Mouse (Mus musculus) retina, embryonic 14.5 days (tissue): Measurements from ENCODE around the gene Prss57.
A peak's percentile ranks its signal among the peaks of the same experiment; 100 is the strongest.
"Not testable (repeated sequence)": the region's sequence is repeated elsewhere in the genome, so short reads cannot be mapped to it uniquely, and the experiment has no call there.

ENCODE experiments used
- DNase-seq: peaks from one replicate; pipeline ENCODE4 v3.0.0-alpha.2; 2015; ENCODE audit warnings: low spot score

Gene Prss57

DNA sequence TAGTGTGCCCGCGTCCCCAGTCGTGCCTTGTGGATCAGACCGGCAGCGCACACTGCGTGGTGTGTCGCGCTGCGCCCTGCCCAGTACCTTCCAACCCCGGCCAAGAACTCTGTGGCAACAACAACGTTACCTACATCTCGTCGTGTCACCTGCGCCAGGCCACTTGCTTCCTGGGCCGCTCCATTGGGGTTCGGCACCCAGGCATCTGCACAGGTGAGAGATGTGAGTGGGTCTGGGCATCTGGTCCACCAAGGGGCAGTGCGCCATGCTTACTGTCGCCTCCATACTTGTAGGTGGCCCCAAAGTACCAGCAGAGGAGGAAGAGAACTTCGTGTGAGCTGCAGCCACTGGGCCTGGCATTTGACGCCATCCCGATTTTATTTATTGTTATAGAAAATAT, 9.6 kb downstream of the Prss57 start:
- DNase-seq: no peak

DNA sequence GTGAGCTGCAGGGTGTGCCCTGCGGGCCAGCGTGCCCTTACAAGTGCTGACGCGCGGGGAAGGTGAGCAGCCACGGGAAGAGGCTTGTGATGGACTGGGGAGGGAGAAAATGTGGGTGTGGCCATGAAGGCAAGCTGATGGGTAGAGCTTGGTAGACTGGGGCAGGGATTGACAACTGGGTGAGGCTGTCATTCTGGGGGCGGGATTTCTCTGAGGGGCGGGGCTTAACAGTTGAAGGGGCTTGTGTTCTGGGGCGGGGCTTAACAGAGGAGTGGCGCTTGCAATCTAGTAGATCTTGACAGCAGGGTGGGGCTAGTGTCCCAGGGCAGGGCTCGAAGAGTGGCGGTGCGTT, 10.1 kb downstream of the Prss57 start:
- peak; percentile 80 for DNase-seq

DNA sequence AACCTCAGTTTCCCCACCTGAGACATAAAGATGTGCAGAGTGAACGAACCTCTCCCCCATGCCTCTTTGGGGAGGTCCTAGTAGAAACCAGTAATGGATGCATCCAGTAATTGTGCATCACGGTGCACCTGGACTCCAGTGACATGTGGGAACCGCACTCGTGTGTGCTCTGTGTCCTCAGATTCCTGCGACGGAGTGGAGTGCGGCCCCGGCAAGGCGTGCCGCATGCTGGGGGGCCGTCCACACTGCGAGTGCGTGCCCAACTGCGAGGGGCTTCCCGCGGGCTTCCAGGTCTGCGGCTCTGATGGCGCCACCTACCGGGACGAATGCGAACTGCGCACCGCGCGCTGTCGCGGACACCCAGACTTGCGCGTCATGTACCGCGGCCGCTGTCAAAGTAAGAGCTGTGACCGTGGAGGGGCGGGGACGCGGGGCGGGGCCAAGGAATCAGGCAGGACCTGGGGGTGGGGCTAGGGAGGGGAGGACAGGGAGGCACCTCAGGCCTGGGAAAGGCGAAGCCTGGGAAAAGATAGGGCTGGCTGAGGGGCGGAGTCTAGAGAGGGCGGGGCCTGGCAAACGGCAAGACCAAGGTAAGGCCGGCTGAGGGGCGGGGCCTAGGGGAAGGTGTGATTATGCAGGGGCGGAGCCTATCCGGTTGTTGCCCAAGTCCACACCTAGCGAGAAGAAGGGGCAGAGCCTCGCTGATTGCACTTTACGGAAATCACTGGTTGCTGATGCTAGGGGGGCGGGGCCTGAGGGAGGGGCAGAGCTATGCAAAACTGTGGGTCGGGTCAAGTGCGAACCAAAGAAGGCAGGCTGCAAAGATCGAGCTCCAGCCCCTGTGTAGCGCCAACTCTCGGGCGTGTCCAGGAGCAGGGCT, 10.7 kb downstream of the Prss57 start:
- DNase-seq: peak; percentile 97

- no peak for DNase-seq
These were observed 11.6 kb downstream of the Prss57 start for GRCm38 (mm10) chr10:79779193-79779592.

GRCm38 (mm10) chr10:79778006-79778405, 12.8 kb downstream of the Prss57 start:
- DNase-seq: no peak

DNA sequence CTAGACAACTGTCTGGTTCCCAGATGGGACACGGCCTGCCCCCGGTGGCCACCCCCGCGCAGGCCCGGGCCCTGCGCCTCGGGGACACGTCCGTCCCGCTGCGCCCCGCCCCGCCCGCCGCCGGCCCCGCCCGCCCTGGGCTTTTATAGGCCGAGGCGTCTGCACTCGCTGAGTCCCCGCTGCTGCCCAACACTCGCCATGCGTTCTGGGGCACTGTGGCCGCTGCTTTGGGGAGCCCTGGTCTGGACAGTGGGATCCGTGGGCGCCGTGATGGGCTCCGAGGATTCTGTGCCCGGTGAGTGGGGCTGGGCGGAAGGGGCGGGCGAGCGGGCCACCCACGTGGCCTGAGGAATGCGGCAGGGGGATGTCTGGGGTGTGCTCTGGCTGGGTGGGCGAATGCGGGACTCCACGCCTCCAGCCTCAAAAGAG, 13.6 kb downstream of the Prss57 start, which contains the start of gene Fstl3:
Gene Fstl3 (plus strand): TSS at position 170 of the 429 bp plus-strand sequence.
- no peak for DNase-seq

- no peak for DNase-seq
These were observed 16.1 kb downstream of the Prss57 start for GRCm38 (mm10) chr10:79774486-79775279.

GRCm38 (mm10) chr10:79773208-79773607, 17.6 kb downstream of the Prss57 start:
- DNase-seq: no peak

DNA sequence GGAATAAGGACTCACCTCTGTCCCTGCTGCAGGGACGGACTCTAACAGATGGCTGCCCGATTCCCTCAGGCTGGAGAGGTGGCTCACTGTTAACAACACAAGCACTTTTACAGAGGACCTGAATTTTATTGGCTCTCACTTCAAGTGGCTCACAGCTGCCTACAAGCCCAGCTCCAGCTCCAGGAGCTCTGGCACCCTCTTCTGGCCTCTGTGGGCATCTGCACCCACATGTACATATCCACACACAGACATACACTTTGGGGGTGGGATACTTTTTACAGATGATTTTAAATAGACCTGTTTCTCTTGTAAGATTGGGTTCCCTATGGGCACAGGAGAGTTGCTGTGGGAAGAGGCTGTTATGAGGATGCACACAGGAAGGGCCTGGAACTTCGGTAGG, 18.4 kb downstream of the Prss57 start:
- DNase-seq: no peak

GRCm38 (mm10) chr10:79769329-79769728, 21.4 kb downstream of the Prss57 start:
- DNase-seq: no peak

GRCm38 (mm10) chr10:79768400-79768799, 22.4 kb downstream of the Prss57 start:
- peak; percentile 90 for DNase-seq

DNA sequence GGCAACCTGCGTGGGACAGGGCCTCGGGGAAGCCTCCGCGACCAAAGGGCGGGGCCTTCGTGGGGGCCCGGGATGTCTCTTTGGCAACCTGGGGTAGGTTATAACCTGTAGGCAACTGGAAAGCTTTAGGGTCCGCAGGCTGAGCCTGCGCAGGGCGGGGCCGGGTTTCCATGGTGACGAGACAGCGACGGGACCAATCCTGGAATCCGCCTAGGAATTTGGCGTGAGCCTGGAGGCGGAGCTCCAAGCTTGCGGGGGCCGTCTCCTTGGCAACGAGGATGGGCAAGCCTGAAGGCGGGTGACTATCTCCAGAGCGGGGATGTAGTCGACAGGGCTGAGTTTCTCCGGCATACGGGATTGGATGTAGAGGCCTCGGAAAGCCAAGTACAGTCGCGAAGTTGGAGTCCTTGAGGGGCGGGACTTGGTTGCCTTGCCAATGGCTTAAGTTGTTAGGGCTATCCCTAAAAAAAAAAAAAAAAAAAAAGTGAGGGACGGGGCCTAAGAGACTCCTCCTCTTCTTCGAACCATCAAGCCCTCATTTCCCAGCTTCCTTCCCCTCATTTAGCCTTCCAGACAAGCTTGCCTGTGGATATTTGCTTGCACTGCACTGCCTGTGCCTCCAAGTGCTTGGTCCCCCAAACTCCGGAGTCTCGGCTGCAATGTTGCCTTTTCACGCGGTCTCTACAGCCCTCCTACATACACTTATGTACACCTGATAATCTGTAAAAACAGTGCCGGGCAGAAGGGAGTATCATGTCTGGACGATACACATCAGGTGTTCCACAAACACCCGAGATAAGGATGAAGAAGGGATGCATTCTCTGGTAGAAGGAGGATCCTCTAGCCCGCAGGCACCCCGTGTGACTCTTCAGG, 23.2 kb downstream of the Prss57 start:
- DNase-seq: peak; percentile 94

GRCm38 (mm10) chr10:79766508-79767325, 24.0 kb downstream of the Prss57 start, which contains the start of gene Rnf126:
Gene Rnf126, minus strand, starts transcription at chr10:79766952.
- peak; percentile 100 for DNase-seq

DNA sequence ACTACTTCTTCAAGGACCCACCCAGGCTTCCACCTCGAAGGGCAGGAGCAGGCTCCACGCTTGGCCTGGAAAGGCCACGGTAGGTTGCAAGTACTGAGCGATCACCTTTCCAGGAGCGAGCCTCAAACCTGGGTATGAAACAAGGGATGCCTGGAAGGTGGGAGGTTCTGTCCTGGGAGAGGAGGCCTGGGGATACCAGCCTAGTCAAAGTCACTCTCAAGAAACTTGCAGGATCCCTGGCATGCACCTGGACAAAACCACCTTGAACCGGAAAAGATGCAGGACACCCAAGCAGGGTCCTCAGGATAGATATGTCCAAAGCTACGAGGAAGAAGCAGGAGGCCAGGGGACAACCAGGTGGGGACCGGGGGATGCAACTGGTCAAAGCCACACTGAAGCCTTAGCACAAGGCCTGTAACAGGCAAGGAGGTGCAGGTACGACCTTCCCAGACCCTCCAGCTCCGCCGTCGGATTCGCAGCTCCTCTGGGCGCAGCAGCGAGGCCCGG, 24.7 kb downstream of the Prss57 start:
- no peak for DNase-seq

GRCm38 (mm10) chr10:79765228-79765745, 25.5 kb downstream of the Prss57 start:
- DNase-seq: no peak

DNA sequence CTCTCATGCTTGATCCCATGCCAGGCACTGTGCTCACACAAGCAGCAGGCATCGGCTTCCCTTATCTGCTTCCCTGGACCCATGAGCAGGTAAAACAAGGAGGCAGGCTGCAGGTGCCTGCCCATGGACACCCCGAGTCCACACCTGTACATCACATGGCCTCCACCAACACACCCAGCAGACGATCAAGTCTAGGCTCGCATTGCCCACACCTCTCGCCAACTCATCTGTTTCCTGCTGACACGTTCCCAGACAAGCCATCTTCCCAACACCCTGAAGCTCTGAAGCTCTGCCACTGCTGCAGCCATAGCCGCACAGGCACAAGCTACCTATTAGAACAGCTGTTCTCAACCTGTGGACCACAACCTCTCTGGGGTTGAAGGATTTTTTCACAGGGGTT, 26.5 kb downstream of the Prss57 start:
- DNase-seq: no peak

DNA sequence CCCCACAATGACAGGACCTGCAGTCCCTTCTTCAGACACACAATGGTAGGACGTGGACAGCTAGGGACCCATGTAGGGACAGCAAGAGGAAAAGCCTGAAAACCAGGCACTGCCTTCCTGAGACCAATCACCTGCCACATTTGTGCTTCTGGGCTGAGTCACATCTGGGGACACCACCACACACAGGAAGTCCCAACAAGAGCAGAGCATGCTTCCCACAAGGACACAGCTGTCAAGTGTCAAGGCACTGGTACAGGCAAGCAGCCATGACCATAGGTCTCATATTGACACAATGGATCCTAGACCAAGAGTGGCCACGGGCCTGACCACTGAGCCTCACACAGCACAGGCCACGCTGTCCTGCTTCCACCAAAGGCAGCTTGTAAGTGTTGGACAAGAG, 27.9 kb downstream of the Prss57 start:
- DNase-seq: no peak

DNA sequence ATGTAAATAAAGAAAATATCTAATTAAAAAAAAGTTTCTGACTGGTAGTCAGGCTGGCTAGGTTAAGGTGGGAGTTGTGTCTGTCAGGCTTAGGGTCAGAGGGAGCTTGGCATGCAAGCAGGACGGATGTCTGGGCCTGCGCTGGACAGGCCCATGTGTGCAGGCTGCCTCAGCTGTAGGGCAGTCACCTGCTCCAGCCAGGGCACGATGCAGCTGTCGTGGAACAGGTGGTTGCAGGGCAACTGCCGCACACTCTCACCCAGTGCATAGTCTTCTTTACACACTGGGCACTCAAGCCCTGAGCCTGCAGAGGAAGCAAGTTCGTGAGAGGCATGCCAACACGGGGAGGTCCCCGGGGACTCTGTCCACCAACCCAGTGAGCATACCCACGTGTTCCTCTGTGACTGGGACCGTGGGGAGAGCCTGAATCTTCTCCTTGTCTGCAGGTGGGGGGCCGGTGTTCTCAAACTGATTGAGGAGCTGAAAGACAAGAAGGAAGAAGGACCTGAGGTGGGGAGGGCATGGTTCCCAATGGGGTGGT, 30.1 kb downstream of the Prss57 start:
- no peak for DNase-seq

DNA sequence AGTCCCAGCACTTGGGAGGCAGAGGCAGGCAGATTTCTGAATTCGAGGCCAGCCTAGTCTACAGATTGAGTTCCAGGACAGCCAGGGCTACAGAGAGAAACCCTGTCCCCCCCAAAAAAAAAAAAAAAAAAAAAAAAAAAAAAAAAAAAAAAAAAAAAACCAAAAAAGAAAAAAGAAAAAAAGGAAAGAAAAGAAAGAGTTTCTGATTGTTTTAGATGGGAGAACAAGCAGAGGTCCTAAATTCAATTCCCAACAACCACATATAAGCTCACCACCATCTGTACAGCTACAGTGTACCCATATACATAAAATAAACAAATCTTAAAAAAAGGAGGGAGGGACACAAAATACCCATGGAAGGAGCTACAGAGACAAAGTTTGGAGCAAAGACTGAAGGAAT, 31.1 kb downstream of the Prss57 start:
- DNase-seq: not testable (repeated sequence)

- no peak for DNase-seq
These were observed 34.1 kb downstream of the Prss57 start for GRCm38 (mm10) chr10:79756660-79757059.
